Mouse (Mus musculus) liver, adult 2 months (tissue): ENCODE data around the gene Nt5c2.

Experiments used
- CTCF ChIP-seq: fragments of 200-500 bp; IDR thresholded peaks from 2 replicates; pipeline ENCODE4 v1.5.1; 2011; ENCODE audit warnings: low read depth, low read length, control low read depth
- POLR2A ChIP-seq: fragments of 200-500 bp; IDR thresholded peaks from 2 replicates; pipeline ENCODE4 v1.6.1; 2011; ENCODE audit warnings: low read length, control low read depth; ENCODE audit not compliant: insufficient read depth; ENCODE audit errors: extremely low read depth

- TF ChIP-seq CTCF (no peak), POLR2A (no peak)
Measured at GRCm38 (mm10) chr19:46990153-46990518, 24.8 kb downstream of the Nt5c2 start.
